Mouse (Mus musculus): ENCODE results near the gene Gkn2. TPM values are rescaled to one million over a fixed set of nuclear protein-coding genes. Genes with fewer than 3 reads are reported as not detected.

The Gkn2 gene
- polyA plus RNA-seq, 1 experiment from 2014 or later: not detected

- no peaks in the 10 kb centered on the region for H3K27me3 ChIP-seq (replicated peaks; ENCODE audit: control insufficient read depth, insufficient read depth, low read length)
- H3K4me1 ChIP-seq (ENCODE audit: control insufficient read depth, insufficient read depth, low read length): no peaks in the 10 kb centered on the region
- H3K4me3 ChIP-seq (ENCODE audit: low read length): no peak overlapping the region
- no peak for ATAC-seq
- no peaks in the 10 kb centered on the region for H3K9me3 ChIP-seq (ENCODE audit: control insufficient read depth, low read length)
- H3K4me2 ChIP-seq (ENCODE audit: low read depth, low read length): no peak overlapping the region
- H3K27ac ChIP-seq (ENCODE audit: low read length): no peak overlapping the region
- H3K9ac ChIP-seq (ENCODE audit: low read depth, low read length): no peak overlapping the region
- no peaks in the 10 kb centered on the region for H3K36me3 ChIP-seq (ENCODE audit: control insufficient read depth, insufficient read depth, low read length)
- WGBS: 80% methylated on average over 8 of the region's 8 CpGs
Measured at GRCm38 (mm10) chr6:87427616-87428015, 54.5 kb downstream of the Gkn2 start.

GRCm38 (mm10) chr6:87428487-87429044 is 55.4 kb downstream of the Gkn2 start, which contains the start of gene Bmp10:
Gene Bmp10 (plus strand): TSS chr6:87428994.
- Histone ChIP-seq H3K27ac (ENCODE audit: low read length) (no peak within 1 kb of the TSS), H3K4me1 (ENCODE audit: control insufficient read depth, insufficient read depth, low read length) (no peaks in the 10 kb centered on the region), H3K36me3 (ENCODE audit: control insufficient read depth, insufficient read depth, low read length) (no peaks in the 10 kb centered on the region), H3K4me3 (ENCODE audit: low read length) (no peak within 1 kb of the TSS), H3K9me3 (ENCODE audit: control insufficient read depth, low read length) (no peaks in the 10 kb centered on the region), H3K9ac (ENCODE audit: low read depth, low read length) (no peak within 1 kb of the TSS), H3K27me3 (replicated peaks; ENCODE audit: control insufficient read depth, insufficient read depth, low read length) (no peaks in the 10 kb centered on the region), H3K4me2 (ENCODE audit: low read depth, low read length) (no peak within 1 kb of the TSS)
- WGBS: 52% methylated on average over 7 of the region's 7 CpGs
- no peak for ATAC-seq

Other genes with a start within 250 kb of the Gkn2 start
- 3.9 and 4.1 TPM in 2 replicates for gene Antxr1, start 37.5 kb upstream of the Gkn2 start, polyA plus RNA-seq (2015; fragmentation: Nextera tagmentation; extraction: Ambion mirVana)
- gene Gkn1, start 22.4 kb upstream of the Gkn2 start, polyA plus RNA-seq (2015; fragmentation: Nextera tagmentation; extraction: Ambion mirVana): not detected in 2 replicates
- 0.21 and 0.38 TPM in 2 replicates for gene Gkn3, start 15.6 kb downstream of the Gkn2 start, polyA plus RNA-seq (2015; fragmentation: Nextera tagmentation; extraction: Ambion mirVana)
- not detected in 2 replicates for gene Bmp10, start 55.6 kb downstream of the Gkn2 start, polyA plus RNA-seq (2015; fragmentation: Nextera tagmentation; extraction: Ambion mirVana)
- 3.4 and 4.2 TPM in 2 replicates for gene Arhgap25, start 159.9 kb downstream of the Gkn2 start, polyA plus RNA-seq (2015; fragmentation: Nextera tagmentation; extraction: Ambion mirVana)
- 2.3 and 2.4 TPM in 2 replicates for gene Prokr1, start 217.4 kb downstream of the Gkn2 start, polyA plus RNA-seq (2015; fragmentation: Nextera tagmentation; extraction: Ambion mirVana)